Mouse (Mus musculus): Measurements from ENCODE around the gene S100a5. TPM values are rescaled to one million over a fixed set of nuclear protein-coding genes. Genes with fewer than 3 reads are reported as not detected.

S100a5 gene
- polyA plus RNA-seq, 1 experiment from 2014 or later = not detected

GRCm38 (mm10) chr3:90594466-90594865 is 13.9 kb upstream of the S100a5 start:
- no peaks in the 10 kb centered on the region for H3K36me3 ChIP-seq (replicated peaks; ENCODE audit: control insufficient read depth, insufficient read depth, low read depth, low read length)
- H3K9me3 ChIP-seq (replicated peaks; ENCODE audit: control insufficient read depth, low read length) = no peaks in the 10 kb centered on the region; the same call in 1 of the 2 replicates
- DNase-seq (ENCODE audit: low spot score) (no peak), ATAC-seq (replicated peaks; ENCODE audit: insufficient number of reproducible peaks, low FRiP score, low TSS enrichment, low read depth) (no peak)
- H3K4me3 ChIP-seq (ENCODE audit: low read depth, low read length) = no peak overlapping the region
- no peak overlapping the region for H3K4me2 ChIP-seq (ENCODE audit: low read depth, low read length)
- H3K27ac ChIP-seq (replicated peaks; ENCODE audit: low read depth, low read length) = no peak overlapping the region
- no peaks in the 10 kb centered on the region for H3K4me1 ChIP-seq (ENCODE audit: control insufficient read depth, insufficient read depth, low read length)
- WGBS = 38% methylated on average over 1 of the region's 1 CpGs
- no peaks in the 10 kb centered on the region for H3K27me3 ChIP-seq (ENCODE audit: control insufficient read depth, insufficient read depth, low read length)
- H3K9ac ChIP-seq (replicated peaks; ENCODE audit: low read length) = no peak overlapping the region

- ATAC-seq (replicated peaks; ENCODE audit: insufficient number of reproducible peaks, low FRiP score, low TSS enrichment, low read depth) (no peak), DNase-seq (ENCODE audit: low spot score) (no peak)
- WGBS = 79% methylated on average over 5 of the region's 5 CpGs
Observed at GRCm38 (mm10) chr3:90595556-90595955, 12.8 kb upstream of the S100a5 start.

GRCm38 (mm10) chr3:90596810-90597209 is 11.5 kb upstream of the S100a5 start:
- DNase-seq (ENCODE audit: low spot score) = no peak
- no peak overlapping the region for H3K27ac ChIP-seq (replicated peaks; ENCODE audit: low read depth, low read length)
- H3K9ac ChIP-seq (replicated peaks; ENCODE audit: low read length) = no peak overlapping the region
- no peaks in the 10 kb centered on the region for H3K27me3 ChIP-seq (ENCODE audit: control insufficient read depth, insufficient read depth, low read length)
- H3K9me3 ChIP-seq (replicated peaks; ENCODE audit: control insufficient read depth, low read length) = no peaks in the 10 kb centered on the region; the same call in 1 of the 2 replicates
- WGBS = 84% methylated on average over 6 of the region's 6 CpGs
- no peaks in the 10 kb centered on the region for H3K4me1 ChIP-seq (ENCODE audit: control insufficient read depth, insufficient read depth, low read length)
- H3K4me3 ChIP-seq (ENCODE audit: low read depth, low read length) = no peak overlapping the region
- ATAC-seq (replicated peaks; ENCODE audit: insufficient number of reproducible peaks, low FRiP score, low TSS enrichment, low read depth) = no peak
- H3K36me3 ChIP-seq (replicated peaks; ENCODE audit: control insufficient read depth, insufficient read depth, low read depth, low read length) = no peaks in the 10 kb centered on the region
- H3K4me2 ChIP-seq (ENCODE audit: low read depth, low read length) = no peak overlapping the region

More at GRCm38 (mm10) chr3:90595556-90595955, 12.8 kb upstream of the S100a5 start:
- H3K9me3 ChIP-seq (replicated peaks; ENCODE audit: control insufficient read depth, low read length) = no peaks in the 10 kb centered on the region; the same call in 1 of the 2 replicates
- H3K4me1 ChIP-seq (ENCODE audit: control insufficient read depth, insufficient read depth, low read length) = no peaks in the 10 kb centered on the region
- H3K27me3 ChIP-seq (ENCODE audit: control insufficient read depth, insufficient read depth, low read length) = no peaks in the 10 kb centered on the region
- H3K4me3 ChIP-seq (ENCODE audit: low read depth, low read length) = no peak overlapping the region
- no peak overlapping the region for H3K27ac ChIP-seq (replicated peaks; ENCODE audit: low read depth, low read length)
- H3K4me2 ChIP-seq (ENCODE audit: low read depth, low read length) = no peak overlapping the region
- no peak overlapping the region for H3K9ac ChIP-seq (replicated peaks; ENCODE audit: low read length)
- H3K36me3 ChIP-seq (replicated peaks; ENCODE audit: control insufficient read depth, insufficient read depth, low read depth, low read length) = no peaks in the 10 kb centered on the region

- Histone ChIP-seq H3K4me1 (ENCODE audit: control insufficient read depth, insufficient read depth, low read length) (no peaks in the 10 kb centered on the region), H3K36me3 (replicated peaks; ENCODE audit: control insufficient read depth, insufficient read depth, low read depth, low read length) (no peaks in the 10 kb centered on the region), H3K4me2 (ENCODE audit: low read depth, low read length) (no peak overlapping the region), H3K27ac (replicated peaks; ENCODE audit: low read depth, low read length) (no peak overlapping the region), H3K27me3 (ENCODE audit: control insufficient read depth, insufficient read depth, low read length) (no peaks in the 10 kb centered on the region), H3K4me3 (ENCODE audit: low read depth, low read length) (no peak overlapping the region), H3K9me3 (replicated peaks; ENCODE audit: control insufficient read depth, low read length) (no peaks in the 10 kb centered on the region; the same call in 1 of the 2 replicates), H3K9ac (replicated peaks; ENCODE audit: low read length) (no peak overlapping the region)
- WGBS = 27% methylated on average over 6 of the region's 6 CpGs
- DNase-seq (ENCODE audit: low spot score) (no peak), ATAC-seq (replicated peaks; ENCODE audit: insufficient number of reproducible peaks, low FRiP score, low TSS enrichment, low read depth) (no peak)
Observed at GRCm38 (mm10) chr3:90597736-90598135, 10.6 kb upstream of the S100a5 start.

GRCm38 (mm10) chr3:90598212-90598611 is 10.1 kb upstream of the S100a5 start:
- H3K4me1 ChIP-seq (ENCODE audit: control insufficient read depth, insufficient read depth, low read length) = no peaks in the 10 kb centered on the region
- WGBS = 83% methylated on average over 4 of the region's 4 CpGs
- DNase-seq (ENCODE audit: low spot score) = no peak

GRCm38 (mm10) chr3:90599401-90599800 is 8.9 kb upstream of the S100a5 start:
- no peaks in the 10 kb centered on the region for H3K36me3 ChIP-seq (replicated peaks; ENCODE audit: control insufficient read depth, insufficient read depth, low read depth, low read length)
- ATAC-seq (replicated peaks; ENCODE audit: insufficient number of reproducible peaks, low FRiP score, low TSS enrichment, low read depth) = no peak

More at GRCm38 (mm10) chr3:90598212-90598611, 10.1 kb upstream of the S100a5 start:
- Histone ChIP-seq H3K9ac (replicated peaks; ENCODE audit: low read length) (no peak overlapping the region), H3K4me2 (ENCODE audit: low read depth, low read length) (no peak overlapping the region), H3K4me3 (ENCODE audit: low read depth, low read length) (no peak overlapping the region), H3K27ac (replicated peaks; ENCODE audit: low read depth, low read length) (no peak overlapping the region), H3K36me3 (replicated peaks; ENCODE audit: control insufficient read depth, insufficient read depth, low read depth, low read length) (no peaks in the 10 kb centered on the region), H3K9me3 (replicated peaks; ENCODE audit: control insufficient read depth, low read length) (no peaks in the 10 kb centered on the region; the same call in 1 of the 2 replicates), H3K27me3 (ENCODE audit: control insufficient read depth, insufficient read depth, low read length) (no peaks in the 10 kb centered on the region)
- ATAC-seq (replicated peaks; ENCODE audit: insufficient number of reproducible peaks, low FRiP score, low TSS enrichment, low read depth) = no peak

GRCm38 (mm10) chr3:90600036-90600435 is 8.3 kb upstream of the S100a5 start:
- no peaks in the 10 kb centered on the region; the same call in 1 of the 2 replicates for H3K9me3 ChIP-seq (replicated peaks; ENCODE audit: control insufficient read depth, low read length)
- no peak overlapping the region for H3K4me3 ChIP-seq (ENCODE audit: low read depth, low read length)
- WGBS = 79% methylated on average over 6 of the region's 6 CpGs
- H3K27me3 ChIP-seq (ENCODE audit: control insufficient read depth, insufficient read depth, low read length) = no peaks in the 10 kb centered on the region
- DNase-seq (ENCODE audit: low spot score) (no peak), ATAC-seq (replicated peaks; ENCODE audit: insufficient number of reproducible peaks, low FRiP score, low TSS enrichment, low read depth) (no peak)
- no peaks in the 10 kb centered on the region for H3K36me3 ChIP-seq (replicated peaks; ENCODE audit: control insufficient read depth, insufficient read depth, low read depth, low read length)
- no peaks in the 10 kb centered on the region; the same call in 1 of the 2 replicates for H3K4me1 ChIP-seq (ENCODE audit: control insufficient read depth, insufficient read depth, low read length)
- no peak overlapping the region for H3K9ac ChIP-seq (replicated peaks; ENCODE audit: low read length)
- no peak overlapping the region for H3K27ac ChIP-seq (replicated peaks; ENCODE audit: low read depth, low read length)
- H3K4me2 ChIP-seq (ENCODE audit: low read depth, low read length) = no peak overlapping the region

More at GRCm38 (mm10) chr3:90599401-90599800, 8.9 kb upstream of the S100a5 start:
- no peak for DNase-seq (ENCODE audit: low spot score)
- H3K4me3 ChIP-seq (ENCODE audit: low read depth, low read length) = no peak overlapping the region
- H3K27me3 ChIP-seq (ENCODE audit: control insufficient read depth, insufficient read depth, low read length) = no peaks in the 10 kb centered on the region
- WGBS = 93% methylated on average over 3 of the region's 3 CpGs
- H3K4me2 ChIP-seq (ENCODE audit: low read depth, low read length) = no peak overlapping the region
- no peaks in the 10 kb centered on the region; the same call in 1 of the 2 replicates for H3K9me3 ChIP-seq (replicated peaks; ENCODE audit: control insufficient read depth, low read length)
- H3K9ac ChIP-seq (replicated peaks; ENCODE audit: low read length) = no peak overlapping the region
- no peak overlapping the region for H3K27ac ChIP-seq (replicated peaks; ENCODE audit: low read depth, low read length)
- H3K4me1 ChIP-seq (ENCODE audit: control insufficient read depth, insufficient read depth, low read length) = no peaks in the 10 kb centered on the region; the same call in 1 of the 2 replicates

GRCm38 (mm10) chr3:90600458-90601195 is 7.7 kb upstream of the S100a5 start:
- H3K4me3 ChIP-seq (ENCODE audit: low read depth, low read length) = no peak overlapping the region
- 76% methylated on average over 8 of the region's 8 CpGs for WGBS
- no peak overlapping the region for H3K9ac ChIP-seq (replicated peaks; ENCODE audit: low read length)
- H3K27me3 ChIP-seq (ENCODE audit: control insufficient read depth, insufficient read depth, low read length) = no peaks in the 10 kb centered on the region
- DNase-seq (ENCODE audit: low spot score) (no peak), ATAC-seq (replicated peaks; ENCODE audit: insufficient number of reproducible peaks, low FRiP score, low TSS enrichment, low read depth) (no peak)
- no peaks in the 10 kb centered on the region for H3K9me3 ChIP-seq (replicated peaks; ENCODE audit: control insufficient read depth, low read length)
- H3K27ac ChIP-seq (replicated peaks; ENCODE audit: low read depth, low read length) = no peak overlapping the region
- no peaks in the 10 kb centered on the region; the same call in 1 of the 2 replicates for H3K4me1 ChIP-seq (ENCODE audit: control insufficient read depth, insufficient read depth, low read length)
- no peak overlapping the region for H3K4me2 ChIP-seq (ENCODE audit: low read depth, low read length)
- no peaks in the 10 kb centered on the region for H3K36me3 ChIP-seq (replicated peaks; ENCODE audit: control insufficient read depth, insufficient read depth, low read depth, low read length)
